In the genomic region with DNA sequence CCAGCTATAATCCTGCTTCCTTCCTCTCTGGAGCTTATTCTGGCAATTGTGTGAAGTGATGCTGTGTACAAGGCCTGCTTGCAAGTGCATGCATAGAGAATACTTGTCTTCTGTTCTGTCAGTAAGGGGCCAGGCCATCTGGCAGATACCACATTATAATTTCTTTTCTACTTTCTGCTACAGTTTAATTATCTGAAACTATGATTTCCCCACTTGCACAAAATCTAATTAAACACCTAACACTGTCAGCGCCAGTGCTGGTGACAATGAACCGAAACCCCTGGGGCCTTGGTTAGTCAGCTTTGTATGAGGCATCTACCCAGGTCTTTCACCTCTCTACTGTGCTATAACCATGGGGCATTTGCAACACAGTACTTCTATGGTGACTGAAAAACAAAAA, we compare ENCODE assay signal across 21 mouse cellular contexts.
DNase-seq lines count a peak whose midpoint lies in the region; ATAC-seq and TF ChIP-seq lines count a peak whose summit lies in the region.
"Had no signal": no experiment of that assay in that cellular context is flagged by ENCODE, and none has a peak within 500 bp of the region (broad histone marks: within the 10 kb centered on the region; RNA-seq: fewer than 3 reads in every experiment).

No protein-coding gene starts in this region.

- peaks cover 15% of the 10 kb centered on the region for H3K4me1 ChIP-seq in midbrain, embryonic 12.5 days
- H3K4me1 ChIP-seq in midbrain, embryonic 10.5 days, result peaks cover 12% of the 10 kb centered on the region
- no peaks in the 10 kb centered on the region for H3K4me1 ChIP-seq in forebrain, postnatal 0 days (ENCODE audit: insufficient read depth)
- no peaks in the 10 kb centered on the region for H3K4me1 ChIP-seq in midbrain, postnatal 0 days (ENCODE audit: insufficient read depth, low read length)
- H3K4me1 ChIP-seq: limb, embryonic 15.5 days had no signal

- ATAC-seq in midbrain, embryonic 12.5 days (ENCODE audit: low FRiP score, low read depth), result peak; percentile 42; the same call in 1 of the 2 replicates
- peak; percentile 57 for ATAC-seq in forebrain, postnatal 0 days
- no peak for ATAC-seq in midbrain, postnatal 0 days (ENCODE audit: low FRiP score)

- peak; percentile 42 for DNase-seq in cerebellum, adult 9-10 months
- DNase-seq in cerebellum, postnatal 14 days, result no peak
- DNase-seq in midbrain, embryonic 10.5 days (ENCODE audit: low spot score), result no peak
- no peak for DNase-seq in forebrain, postnatal 0 days
- peak; percentile 56 for DNase-seq in midbrain, postnatal 0 days (ENCODE audit: low spot score)
- no peak for DNase-seq in ovary, postnatal 10 days (ENCODE audit: low spot score)
- no peak for DNase-seq in frontal cortex, postnatal 36 days (ENCODE audit: low spot score in 2 of 2)
- DNase-seq: adrenal gland, postnatal 36 days; cerebellum, adult 11 months; cerebellum, postnatal 10 days; heart, postnatal 10 days; kidney, adult 11 months; kidney, postnatal 4 days; layer of hippocampus, adult 9-11 months; left cerebral cortex, postnatal 4 days; lung, embryonic 14.5 days; right cerebral cortex, postnatal 25 days had no signal

- H3K4me3 ChIP-seq in midbrain, embryonic 12.5 days, result no peak overlapping the region
- H3K4me3 ChIP-seq in midbrain, embryonic 10.5 days, result no peak overlapping the region
- H3K4me3 ChIP-seq in forebrain, postnatal 0 days (ENCODE audit: low read depth, low read length), result no peak overlapping the region
- H3K4me3 ChIP-seq in midbrain, postnatal 0 days (ENCODE audit: low read depth, low read length), result no peak overlapping the region
- H3K4me3 ChIP-seq: heart, embryonic 12.5 days; limb, embryonic 15.5 days had no signal

- TF ChIP-seq CTCF in forebrain, postnatal 0 days (IDR thresholded peaks at IDR 0.05; ENCODE audit: low read depth), result no peak
- TF ChIP-seq CTCF in midbrain, postnatal 0 days (IDR thresholded peaks at IDR 0.05), result no peak

- H3K27ac ChIP-seq in midbrain, embryonic 12.5 days (replicated peaks), result no peak overlapping the region
- no peak overlapping the region for H3K27ac ChIP-seq in midbrain, embryonic 10.5 days (replicated peaks)
- no peak overlapping the region for H3K27ac ChIP-seq in forebrain, postnatal 0 days (ENCODE audit: low read depth, low read length)
- no peak overlapping the region for H3K27ac ChIP-seq in midbrain, postnatal 0 days (ENCODE audit: low read depth, low read length)
- H3K27ac ChIP-seq: limb, embryonic 15.5 days; liver, embryonic 14.5 days had no signal

- no peak overlapping the region for H3K9ac ChIP-seq in midbrain, embryonic 12.5 days (replicated peaks)
- no peak overlapping the region for H3K9ac ChIP-seq in forebrain, postnatal 0 days
- no peak overlapping the region for H3K9ac ChIP-seq in midbrain, postnatal 0 days (replicated peaks; ENCODE audit: low read length, poor library complexity, severe bottlenecking)
- H3K9ac ChIP-seq: heart, embryonic 12.5 days; limb, embryonic 15.5 days; liver, embryonic 14.5 days; lung, embryonic 14.5 days had no signal

- no peaks in the 10 kb centered on the region for H3K9me3 ChIP-seq in midbrain, embryonic 12.5 days
- no peaks in the 10 kb centered on the region for H3K9me3 ChIP-seq in midbrain, embryonic 10.5 days (replicated peaks)
- no peaks in the 10 kb centered on the region for H3K9me3 ChIP-seq in forebrain, postnatal 0 days (ENCODE audit: low read length)
- H3K9me3 ChIP-seq in midbrain, postnatal 0 days (ENCODE audit: low read length), result no peaks in the 10 kb centered on the region
- H3K9me3 ChIP-seq: heart, embryonic 12.5 days; limb, embryonic 15.5 days had no signal

- WGBS in midbrain, embryonic 12.5 days, result 65% methylated on average over 2 of the region's 2 CpGs
- 92% methylated on average over 2 of the region's 2 CpGs for WGBS in midbrain, embryonic 10.5 days
- WGBS in forebrain, postnatal 0 days, result 34% methylated on average over 2 of the region's 2 CpGs
- 70% methylated on average over 2 of the region's 2 CpGs for WGBS in midbrain, postnatal 0 days

- no peak overlapping the region for H3K4me2 ChIP-seq in midbrain, embryonic 12.5 days (replicated peaks)
- H3K4me2 ChIP-seq in forebrain, postnatal 0 days (ENCODE audit: low read depth), result no peak overlapping the region
- H3K4me2 ChIP-seq in midbrain, postnatal 0 days (ENCODE audit: low read depth, low read length, poor library complexity, severe bottlenecking), result no peak overlapping the region
- H3K4me2 ChIP-seq: heart, embryonic 12.5 days; limb, embryonic 15.5 days; lung, embryonic 14.5 days had no signal

- no peaks in the 10 kb centered on the region for H3K36me3 ChIP-seq in midbrain, embryonic 12.5 days
- no peaks in the 10 kb centered on the region for H3K36me3 ChIP-seq in midbrain, embryonic 10.5 days
- H3K36me3 ChIP-seq in forebrain, postnatal 0 days (ENCODE audit: insufficient read depth), result no peaks in the 10 kb centered on the region
- no peaks in the 10 kb centered on the region for H3K36me3 ChIP-seq in midbrain, postnatal 0 days (ENCODE audit: insufficient read depth, low read length)
- H3K36me3 ChIP-seq: heart, embryonic 12.5 days; limb, embryonic 15.5 days had no signal

- H3K27me3 ChIP-seq in midbrain, embryonic 12.5 days, result no peaks in the 10 kb centered on the region
- H3K27me3 ChIP-seq in midbrain, embryonic 10.5 days (ENCODE audit: low read depth, poor library complexity, severe bottlenecking), result no peaks in the 10 kb centered on the region
- no peaks in the 10 kb centered on the region for H3K27me3 ChIP-seq in forebrain, postnatal 0 days (ENCODE audit: insufficient read depth, low read length)
- H3K27me3 ChIP-seq in midbrain, postnatal 0 days (ENCODE audit: insufficient read depth, low read length), result no peaks in the 10 kb centered on the region
- H3K27me3 ChIP-seq: heart, embryonic 12.5 days; limb, embryonic 15.5 days had no signal

Comparison
In these comparisons a context has a peak if more than half of its experiments do, and no peak if none do; other contexts are left out.
1. DNase-seq: peak in cerebellum, adult 9-10 months (single experiment) and midbrain, postnatal 0 days (single experiment); none in cerebellum, postnatal 14 days (0 of 2), midbrain, embryonic 10.5 days (single experiment), forebrain, postnatal 0 days (single experiment), ovary, postnatal 10 days (single experiment) and frontal cortex, postnatal 36 days (0 of 2).